Mouse (Mus musculus) C2C12 (cell line): Measurements from ENCODE around the gene Thegl. TPM values are rescaled to one million over a fixed set of nuclear protein-coding genes. Genes with fewer than 3 reads are reported as not detected.
"Not testable (repeated sequence)": the region's sequence is repeated elsewhere in the genome, so short reads cannot be mapped to it uniquely, and the experiment has no call there.

Source experiments
- H3K27me3 ChIP-seq: one replicate; pipeline ENCODE4 v1.6.1; 2011; ENCODE audit not compliant: control insufficient read depth, insufficient read depth, insufficient read length
- H3K36me3 ChIP-seq: one replicate; pipeline ENCODE4 v1.6.1; 2011; ENCODE audit not compliant: control insufficient read depth, insufficient read depth
- H3K4me3 ChIP-seq: one replicate; pipeline ENCODE4 v1.5.1; 2011; ENCODE audit warnings: mild to moderate bottlenecking, control low read depth; ENCODE audit not compliant: poor library complexity, insufficient read depth, severe bottlenecking
- H3K79me2 ChIP-seq: one replicate; pipeline ENCODE4 v1.6.1; 2011; ENCODE audit not compliant: control insufficient read depth, insufficient read depth
- H3K79me3 ChIP-seq: one replicate; pipeline ENCODE4 v1.6.1; 2011; ENCODE audit warnings: low read depth, control low read depth
- H3ac ChIP-seq: one replicate; pipeline ENCODE3; 2011; ENCODE audit warnings: low read depth; ENCODE audit not compliant: control insufficient read depth, insufficient read length
- CEBPB ChIP-seq: IDR thresholded peaks from one replicate; pipeline ENCODE4 v1.6.1; 2011; ENCODE audit warnings: low read depth, mild to moderate bottlenecking, control low read depth, moderate library complexity
- CTCF ChIP-seq: IDR thresholded peaks from one replicate; pipeline ENCODE4 v1.5.1; 2011; ENCODE audit not compliant: control insufficient read depth, insufficient read depth, insufficient read length
- FOSL1 ChIP-seq: IDR thresholded peaks from one replicate; pipeline ENCODE4 v1.8.0; 2011; ENCODE audit warnings: mild to moderate bottlenecking, low read length; ENCODE audit not compliant: poor library complexity, insufficient read depth, severe bottlenecking
- MAX ChIP-seq: IDR thresholded peaks from one replicate; pipeline ENCODE4 v1.6.1; 2011; ENCODE audit warnings: mild to moderate bottlenecking, control low read depth
- MYOD1 ChIP-seq: IDR thresholded peaks from one replicate; pipeline ENCODE4 v1.6.1; 2011; ENCODE audit warnings: low read depth; ENCODE audit not compliant: control insufficient read depth, insufficient read length
- MYOG ChIP-seq: IDR thresholded peaks from one replicate; pipeline ENCODE4 v1.6.1; 2011; ENCODE audit not compliant: control insufficient read depth, insufficient read length; ENCODE audit errors: extremely low read depth
- USF1 ChIP-seq: IDR thresholded peaks from one replicate; pipeline ENCODE4 v1.6.1; 2011; ENCODE audit warnings: low read depth, mild to moderate bottlenecking, control low read depth, moderate library complexity
- long read RNA-seq, 2 experiments: library from polyadenylated mRNA; unstranded; transcript quantifications; one replicate each; pipeline ENCODE4 v2.0.0; 2019 to 2020
- polyA plus RNA-seq: library from polyadenylated mRNA; unstranded; fragments of >200 nt; fragmentation: generic; extraction: Trizol; gene quantifications from one replicate; pipeline ENCODE4 v1.2.1, GENCODE M21; 2012; ENCODE audit warnings: missing spikeins

Gene Thegl
- not detected for polyA plus RNA-seq
- long read RNA-seq, experiment 1 = 0 reads
- long read RNA-seq, experiment 2 = 0 reads

- no peaks in the 10 kb centered on the region for H3K79me2 ChIP-seq
- H3K79me3 ChIP-seq = no peaks in the 10 kb centered on the region
- H3K27me3 ChIP-seq = no peaks in the 10 kb centered on the region
- no peak within 1 kb of the TSS for H3K4me3 ChIP-seq
- no peak within 1 kb of the TSS for H3ac ChIP-seq
- no peaks in the 10 kb centered on the region for H3K36me3 ChIP-seq
- TF ChIP-seq FOSL1 = no peak
- TF ChIP-seq USF1 = no peak
- TF ChIP-seq MYOD1 = no peak
Observed at GRCm38 (mm10) chr5:77015544-77016482, at the start of gene Thegl. Gene Thegl, plus strand, starts transcription at chr5:77016023.

- Histone ChIP-seq H3K36me3 (peaks cover 51% of the 10 kb centered on the region), H3K79me3 (peaks cover 3% of the 10 kb centered on the region), H3K4me3 (no peak overlapping the region), H3K27me3 (no peaks in the 10 kb centered on the region), H3K79me2 (peaks cover 8% of the 10 kb centered on the region), H3ac (no peak overlapping the region)
- no peak for TF ChIP-seq MAX
- TF ChIP-seq CEBPB = no peak
- no peak for TF ChIP-seq CTCF
- TF ChIP-seq USF1 = no peak
- TF ChIP-seq MYOD1 = no peak
- TF ChIP-seq FOSL1 = no peak
- no peak for TF ChIP-seq MYOG
Observed at GRCm38 (mm10) chr5:76969250-76969649, 46.6 kb upstream of the Thegl start.

- peaks cover 19% of the 10 kb centered on the region for H3K79me3 ChIP-seq
- H3K4me3 ChIP-seq, H3ac ChIP-seq, H3K27me3 ChIP-seq: not testable (repeated sequence)
- peaks cover 36% of the 10 kb centered on the region for H3K36me3 ChIP-seq
- H3K79me2 ChIP-seq = peaks cover 26% of the 10 kb centered on the region
Observed at GRCm38 (mm10) chr5:76971115-76971514, 44.7 kb upstream of the Thegl start.

- no peak for TF ChIP-seq USF1
- no peak for TF ChIP-seq MYOD1
- TF ChIP-seq MYOG = no peak
- TF ChIP-seq CEBPB = no peak
- no peak for TF ChIP-seq FOSL1
- no peak for TF ChIP-seq CTCF
- no peak for TF ChIP-seq MAX
- peaks cover 35% of the 10 kb centered on the region for H3K36me3 ChIP-seq
- H3K4me3 ChIP-seq = peak overlapping the region; percentile 96
Observed at GRCm38 (mm10) chr5:76973488-76973887, 42.3 kb upstream of the Thegl start.

GRCm38 (mm10) chr5:76974207-76974553 lies 41.6 kb upstream of the Thegl start:
- H3K79me3 ChIP-seq = peaks cover 34% of the 10 kb centered on the region
- H3K79me2 ChIP-seq = peaks cover 44% of the 10 kb centered on the region
- peaks cover 33% of the 10 kb centered on the region for H3K36me3 ChIP-seq
- TF ChIP-seq CEBPB (no peak), MYOD1 (no peak), MAX (no peak), CTCF (no peak), MYOG (no peak), FOSL1 (no peak), USF1 (no peak)
- no peaks in the 10 kb centered on the region for H3K27me3 ChIP-seq
- H3ac ChIP-seq = peak overlapping the region; percentile 59
- H3K4me3 ChIP-seq = peak overlapping the region; percentile 96

More at GRCm38 (mm10) chr5:76973488-76973887, 42.3 kb upstream of the Thegl start:
- Histone ChIP-seq H3K79me3 (peaks cover 34% of the 10 kb centered on the region), H3K27me3 (no peaks in the 10 kb centered on the region), H3ac (no peak overlapping the region), H3K79me2 (peaks cover 44% of the 10 kb centered on the region)

GRCm38 (mm10) chr5:76974554-76975285 lies 41.1 kb upstream of the Thegl start, which contains the start of gene Srp72:
Gene Srp72, plus strand, starts transcription at chr5:76974683.
- Histone ChIP-seq H3K79me3 (peaks cover 34% of the 10 kb centered on the region), H3K36me3 (peaks cover 34% of the 10 kb centered on the region), H3K79me2 (peaks cover 44% of the 10 kb centered on the region), H3K4me3 (peak within 1 kb of the TSS; percentile 96), H3K27me3 (no peaks in the 10 kb centered on the region), H3ac (peak within 1 kb of the TSS; percentile 97)
- TF ChIP-seq MAX = peak; percentile 43
- TF ChIP-seq CEBPB = no peak
